Mouse (Mus musculus): ENCODE data around the gene Gm20403.
"Not testable (repeated sequence)": the region's sequence is repeated elsewhere in the genome, so short reads cannot be mapped to it uniquely, and the experiment has no call there.

Gm20403 gene

DNA sequence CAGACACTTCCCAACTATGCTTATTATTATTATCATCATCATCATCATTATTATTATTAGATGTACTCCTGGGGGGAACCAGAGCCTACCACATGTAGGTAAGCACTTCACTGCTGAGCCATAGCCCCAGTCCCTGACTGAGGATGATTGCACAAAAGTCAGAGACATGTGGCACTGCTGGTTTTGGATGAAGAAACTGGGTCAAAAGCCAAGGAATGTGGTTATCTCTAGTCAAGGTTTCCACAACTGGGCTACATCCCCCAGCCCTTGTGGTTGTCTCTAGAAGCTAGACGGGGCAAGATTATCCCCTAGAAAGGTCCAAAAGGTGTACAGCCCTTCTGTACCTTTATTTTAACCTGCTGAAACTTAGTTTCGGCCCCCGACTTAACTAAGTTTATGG is 6.5 kb upstream of the Gm20403 start:
- DNase-seq: no peak

DNA sequence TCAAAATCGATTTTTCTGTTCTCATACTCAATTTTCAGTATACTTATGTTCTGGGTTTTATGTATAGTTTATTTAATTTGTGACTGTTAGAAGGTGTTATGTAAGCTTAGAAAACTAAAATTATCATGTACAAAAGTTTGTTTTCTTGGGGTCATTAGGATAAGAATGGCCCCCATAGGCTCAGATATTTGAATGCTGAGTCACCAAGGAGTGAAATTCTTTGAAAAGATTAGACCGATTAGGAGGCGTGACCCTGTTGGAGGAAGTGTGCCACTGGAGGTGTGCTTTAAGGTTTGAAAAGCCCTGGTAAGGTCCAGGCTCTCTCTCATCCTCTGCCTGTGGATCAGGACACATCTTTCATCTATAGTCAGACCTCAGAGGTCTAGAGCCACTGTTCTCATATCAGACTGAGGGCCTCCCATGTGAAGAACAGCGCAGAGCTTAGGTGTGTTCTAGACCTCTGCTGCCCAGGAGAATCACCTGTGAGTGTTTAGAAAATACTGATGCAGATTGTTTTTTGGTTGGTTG is 2.1 kb upstream of the Gm20403 start:
- no peak for DNase-seq

DNA sequence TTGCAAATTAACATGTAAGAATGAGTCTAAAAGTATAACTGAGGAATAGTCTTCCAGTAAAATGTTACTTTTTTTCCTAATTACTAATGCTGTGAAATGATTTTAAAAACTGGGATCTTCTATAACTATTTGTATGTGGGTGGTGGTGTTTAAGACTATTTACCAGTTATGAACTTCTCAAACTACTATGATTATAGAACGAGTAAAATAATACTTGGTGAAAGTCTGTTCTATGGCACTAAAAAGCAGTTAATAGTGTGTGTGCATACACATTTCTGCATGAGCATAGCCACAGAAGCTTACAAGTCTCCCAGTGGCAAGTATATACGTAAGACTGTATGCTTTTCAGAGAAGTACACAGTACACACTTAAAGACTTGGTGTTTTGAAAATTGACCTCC is 827 bp upstream of the Gm20403 start:
- no peak for DNase-seq

GRCm38 (mm10) chr12:54985257-54986051 is 875 bp downstream of the Gm20403 start:
- peak; percentile 37 to 75 for DNase-seq

DNA sequence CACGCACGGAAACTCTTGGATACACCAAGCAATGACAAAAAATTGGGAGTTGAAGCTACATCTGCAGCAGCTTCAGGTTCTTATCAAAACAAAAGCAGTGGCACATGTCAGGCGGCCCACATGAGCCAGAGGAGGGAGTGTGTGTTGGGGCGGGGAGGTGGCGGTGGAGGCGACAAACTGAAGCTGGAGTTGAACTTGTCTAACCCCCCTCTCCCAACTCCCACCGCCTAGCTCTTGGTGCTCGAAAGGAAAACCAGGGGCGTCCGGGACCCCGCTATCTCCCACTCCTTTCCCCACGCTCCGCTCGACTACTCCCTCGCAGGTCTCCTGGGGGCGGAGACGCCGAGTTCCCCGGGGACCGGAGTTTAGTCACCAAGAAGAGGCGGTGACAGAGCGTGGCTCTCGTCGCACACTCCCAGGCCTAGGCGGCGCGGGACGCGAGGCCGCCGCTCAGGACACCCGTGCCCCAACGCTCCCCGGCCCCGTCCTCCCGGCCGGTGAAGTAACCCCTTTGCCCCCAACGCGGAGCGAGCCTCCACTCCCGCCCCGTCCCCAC is 1.6 kb downstream of the Gm20403 start:
- DNase-seq: peak; percentile 69 to 82

DNA sequence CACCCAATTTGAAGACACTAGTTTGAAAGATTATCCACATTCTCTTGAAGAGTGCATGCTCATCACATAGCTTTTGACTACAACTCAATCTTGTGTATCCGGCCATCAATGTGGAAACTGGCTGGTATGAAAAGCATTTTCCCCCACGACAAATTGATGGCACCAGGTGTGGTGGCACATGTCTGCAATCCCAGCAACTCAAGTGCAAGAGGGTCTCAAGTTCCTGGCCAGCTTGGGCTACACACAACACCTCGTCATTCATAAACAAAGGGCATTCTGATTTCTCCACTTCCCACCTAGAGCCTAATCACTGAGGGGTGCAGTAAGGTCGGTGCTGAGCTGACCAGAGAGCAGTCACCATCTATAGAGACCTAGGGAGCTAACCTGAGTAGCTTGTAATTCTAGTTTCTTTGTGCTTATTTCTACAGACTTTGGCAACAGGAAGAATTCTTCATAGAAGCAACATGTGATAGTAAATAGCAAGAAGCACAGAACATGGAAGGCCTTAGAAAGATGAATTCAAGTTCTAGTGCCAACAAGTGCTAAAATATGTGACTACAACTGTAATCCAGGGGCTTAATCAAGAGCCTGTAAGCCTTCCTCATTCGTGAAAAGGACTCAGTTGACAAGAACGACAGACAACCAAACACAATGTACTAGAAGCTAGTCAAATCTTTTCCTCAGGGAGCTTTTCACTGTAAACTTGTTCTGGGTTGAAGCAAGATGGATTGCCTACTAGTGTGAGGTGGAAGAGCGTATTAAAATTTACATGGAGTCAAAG is 3.2 kb downstream of the Gm20403 start:
- no peak for DNase-seq

DNA sequence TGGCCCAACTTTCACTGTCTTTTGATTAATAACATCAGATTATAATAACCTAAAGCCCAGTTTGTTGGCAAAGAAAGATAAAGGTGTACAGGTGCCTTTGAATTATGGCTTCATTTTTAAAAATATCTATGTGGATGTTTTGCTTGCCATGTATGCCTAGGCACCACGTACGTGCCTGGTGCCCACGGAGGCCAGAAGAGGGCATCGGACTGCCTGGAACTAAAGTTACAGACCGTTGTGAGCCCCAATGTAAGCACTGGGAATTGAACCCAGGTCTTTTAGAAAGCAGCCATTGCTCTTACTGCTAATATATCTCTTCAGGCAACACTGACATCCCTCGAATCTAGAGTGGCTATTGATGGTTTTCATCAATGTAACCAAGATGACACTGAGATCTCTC is 4.4 kb downstream of the Gm20403 start:
- DNase-seq: peak in 1 of 2 experiments; percentile 12

DNA sequence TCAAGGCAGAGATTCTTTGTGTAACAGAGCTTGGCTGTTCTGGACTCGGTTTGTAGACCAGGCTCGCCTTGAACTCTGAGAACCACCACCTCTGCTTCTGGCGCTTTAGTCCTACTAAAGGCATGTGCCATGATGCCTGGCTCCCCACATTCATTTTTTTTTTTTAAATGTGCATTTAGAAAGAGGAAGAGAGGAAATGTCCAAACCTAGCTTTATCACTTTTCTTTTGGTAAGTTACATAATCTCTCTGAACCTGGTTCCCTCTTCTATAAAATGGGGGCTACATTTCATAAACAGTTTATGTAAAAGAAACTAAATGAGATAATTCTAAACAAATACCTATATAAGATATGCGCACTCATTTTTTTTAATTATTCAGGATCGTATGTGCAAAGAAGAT is 5.4 kb downstream of the Gm20403 start:
- no peak for DNase-seq

GRCm38 (mm10) chr12:54980532-54980931 is 5.8 kb downstream of the Gm20403 start:
- no peak for DNase-seq

DNA sequence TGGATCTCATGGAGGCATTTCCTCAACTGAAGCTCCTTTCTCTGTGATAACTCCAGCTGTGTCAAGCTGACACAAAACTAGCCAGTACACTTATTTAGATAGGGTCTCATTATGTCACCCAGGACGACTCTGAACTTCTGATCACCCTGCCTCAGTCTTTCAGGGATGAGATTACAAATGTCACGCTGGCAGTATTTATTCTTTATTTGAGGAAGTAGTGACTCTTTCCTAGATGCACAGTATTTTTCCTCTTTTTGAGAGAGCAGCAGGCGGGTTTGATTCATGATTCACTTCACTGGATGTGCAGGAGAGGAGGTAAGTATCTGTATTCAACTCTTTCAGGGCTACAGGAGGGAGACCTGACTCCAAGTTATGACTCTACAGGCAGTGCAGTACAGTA is 17.3 kb downstream of the Gm20403 start:
- no peak for DNase-seq

- DNase-seq: no peak
These were observed 20.7 kb downstream of the Gm20403 start for GRCm38 (mm10) chr12:54965532-54966160.

GRCm38 (mm10) chr12:54959569-54959968 is 26.8 kb downstream of the Gm20403 start:
- DNase-seq: peak in 1 of 2 experiments; percentile 19

GRCm38 (mm10) chr12:54956974-54957373 is 29.4 kb downstream of the Gm20403 start:
- no peak for DNase-seq

DNA sequence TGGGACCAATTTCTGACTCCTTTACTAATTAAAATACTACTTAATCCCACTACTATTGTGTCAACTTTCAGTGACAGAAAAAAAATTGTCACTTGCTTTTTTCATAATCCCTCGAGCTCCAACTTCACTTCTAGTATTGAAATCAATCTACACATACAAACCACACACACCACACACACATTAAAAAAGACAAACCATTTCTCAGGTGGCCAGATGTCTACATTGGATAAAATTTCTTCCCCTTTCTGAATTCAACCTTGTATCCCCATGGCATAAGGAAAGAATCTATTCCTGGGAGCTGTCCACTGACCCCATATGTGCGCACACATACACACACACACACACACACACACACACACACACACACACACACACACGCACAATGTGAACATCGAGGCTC is 29.9 kb downstream of the Gm20403 start:
- DNase-seq: no peak

- DNase-seq: no peak
These were observed 40.2 kb downstream of the Gm20403 start for GRCm38 (mm10) chr12:54946116-54946515.

DNA sequence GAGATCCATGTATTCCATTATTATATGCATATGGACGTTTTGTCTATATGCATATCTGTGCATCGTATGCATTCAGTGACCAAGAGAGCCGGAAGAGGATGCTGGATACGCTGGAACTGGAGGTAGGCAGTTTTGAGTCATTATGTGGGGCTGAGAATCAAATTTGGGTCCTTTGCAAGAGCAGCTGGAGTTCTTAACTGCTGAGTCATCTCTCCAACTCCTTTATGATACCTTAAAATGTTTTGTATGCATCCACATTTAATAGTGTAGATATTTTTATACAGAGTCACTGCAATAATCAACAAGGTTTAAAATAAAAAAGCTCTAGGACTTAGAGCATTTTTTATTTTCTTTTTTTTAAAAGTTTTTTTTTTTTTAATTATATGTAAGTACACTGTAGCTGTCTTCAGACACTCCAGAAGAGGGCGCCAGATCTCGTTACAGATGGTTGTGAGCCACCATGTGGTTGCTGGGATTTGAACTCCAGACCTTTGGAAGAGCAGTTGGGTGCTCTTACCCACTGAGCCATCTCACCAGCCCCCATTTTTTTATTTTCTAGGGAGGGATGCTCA is 43.7 kb downstream of the Gm20403 start:
- DNase-seq: not testable (repeated sequence)

GRCm38 (mm10) chr12:54937581-54938343 is 48.6 kb downstream of the Gm20403 start:
- not testable (repeated sequence) for DNase-seq

Data from kidney, postnatal 36 days (tissue).